Mouse (Mus musculus) bone marrow macrophage, adult 2 months (primary cell): ENCODE data around the gene Dvl2.

Experiments used
- CTCF ChIP-seq: IDR thresholded peaks from 2 replicates; pipeline ENCODE4 v1.5.1; 2012; ENCODE audit warnings: low read depth, mild to moderate bottlenecking, low read length, moderate library complexity
- POLR2A ChIP-seq: IDR thresholded peaks from 2 replicates; pipeline ENCODE4 v1.6.1; 2012; ENCODE audit warnings: mild to moderate bottlenecking, low read depth, low read length, borderline replicate concordance

- TF ChIP-seq CTCF (no peak), POLR2A (no peak)
Measured at GRCm38 (mm10) chr11:70017199-70017767, 16.9 kb downstream of the Dvl2 start.
